Mouse (Mus musculus) liver, embryonic 11.5 days (tissue): ENCODE measurements around the gene Sart1. TPM values are rescaled to one million over a fixed set of nuclear protein-coding genes. Genes with fewer than 3 reads are reported as not detected.

Experiments used
- ATAC-seq: fragments of 200-750 bp; cut with Nextera tagmentation; replicated peaks from 2 replicates; pipeline ENCODE4 v1.8.0; 2017; ENCODE audit warnings: moderate number of reproducible peaks, mild to moderate bottlenecking, moderate TSS enrichment, moderate library complexity; ENCODE audit not compliant: low FRiP score
- DNase-seq: peaks from one replicate; pipeline ENCODE4 v3.0.0-alpha.2; 2017; ENCODE audit warnings: low spot score
- H3K27ac ChIP-seq: fragments of 300-500 bp; sonication (generic); 2 replicates; pipeline ENCODE4 v1.5.1; 2014; ENCODE audit warnings: mild to moderate bottlenecking, low read depth, low read length, control low read depth
- H3K27me3 ChIP-seq: fragments of 300-500 bp; sonication (generic); replicated peaks from 2 replicates; pipeline ENCODE4 v1.6.1; 2014; ENCODE audit warnings: low read length, mixed read lengths; ENCODE audit not compliant: control insufficient read depth, insufficient read depth
- H3K36me3 ChIP-seq: fragments of 300-500 bp; sonication (generic); 2 replicates; pipeline ENCODE4 v1.6.1; 2014; ENCODE audit warnings: mild to moderate bottlenecking, low read length, moderate library complexity, mixed read lengths; ENCODE audit not compliant: control insufficient read depth, insufficient read depth
- H3K4me1 ChIP-seq: fragments of 300-500 bp; sonication (generic); replicated peaks from 2 replicates; pipeline ENCODE4 v1.6.1; 2014; ENCODE audit warnings: low read length, mixed read lengths; ENCODE audit not compliant: control insufficient read depth, insufficient read depth
- H3K4me2 ChIP-seq: fragments of 300-500 bp; sonication (generic); 2 replicates; pipeline ENCODE4 v1.6.1; 2014; ENCODE audit warnings: mild to moderate bottlenecking, control low read depth, moderate library complexity
- H3K4me3 ChIP-seq: fragments of 300-500 bp; sonication (generic); 2 replicates; pipeline ENCODE4 v1.5.1; 2014; ENCODE audit warnings: low read depth, low read length, control low read depth
- H3K9ac ChIP-seq: fragments of 300-500 bp; sonication (generic); 2 replicates; pipeline ENCODE4 v1.6.1; 2014; ENCODE audit warnings: low read depth, low read length, control low read depth
- H3K9me3 ChIP-seq: fragments of 300-500 bp; sonication (generic); 2 replicates; pipeline ENCODE4 v1.6.1; 2016; ENCODE audit warnings: low read length, inconsistent platforms, mixed read lengths; ENCODE audit not compliant: control insufficient read depth
- WGBS: fragments of 180-500 bp; shearing (Covaris S2); extraction: QIAGEN DNeasy Blood & Tissue Kit; methylation state at CpG from one replicate; pipeline ENCODE4 v1.1.7; 2014; 5-methylcytosine and 5-hydroxymethylcytosine counted together
- polyA plus RNA-seq: library from polyadenylated mRNA; unstranded; fragments of >200 nt; fragmentation: Nextera tagmentation; extraction: Ambion mirVana; gene quantifications from 2 replicates; pipeline ENCODE4 v1.2.1, GENCODE M21; 2014

Sart1 gene
- 62.7 and 73.3 TPM in 2 replicates for polyA plus RNA-seq

GRCm38 (mm10) chr19:5388588-5389242 is at the start of gene Sart1:
Gene Sart1 (minus strand): TSS chr19:5388703.
- WGBS = under 1% methylated on average over 43 of the region's 43 CpGs
- H3K4me2 ChIP-seq = peak within 1 kb of the TSS; percentile 97
- H3K4me3 ChIP-seq = peak within 1 kb of the TSS; percentile 100
- H3K9me3 ChIP-seq = no peaks in the 10 kb centered on the region
- H3K27ac ChIP-seq = peak within 1 kb of the TSS; percentile 86
- DNase-seq (peak; percentile 90), ATAC-seq (peak; percentile 93)
- no peaks in the 10 kb centered on the region for H3K27me3 ChIP-seq
- peak within 1 kb of the TSS; percentile 98 for H3K9ac ChIP-seq
- H3K4me1 ChIP-seq = peaks cover 23% of the 10 kb centered on the region
- peaks cover 24% of the 10 kb centered on the region for H3K36me3 ChIP-seq

GRCm38 (mm10) chr19:5433951-5434350 is 45.4 kb upstream of the Sart1 start:
- H3K27me3 ChIP-seq = no peaks in the 10 kb centered on the region
- no peaks in the 10 kb centered on the region for H3K36me3 ChIP-seq
- peak overlapping the region; percentile 68 for H3K27ac ChIP-seq
- WGBS = 52% methylated on average over 7 of the region's 7 CpGs
- no peak overlapping the region for H3K4me3 ChIP-seq
- DNase-seq (no peak), ATAC-seq (no peak)
- peak overlapping the region; percentile 91 for H3K4me2 ChIP-seq
- H3K9me3 ChIP-seq = no peaks in the 10 kb centered on the region
- H3K4me1 ChIP-seq = peaks cover 13% of the 10 kb centered on the region
- peak overlapping the region; percentile 73 for H3K9ac ChIP-seq

- ATAC-seq (peak; percentile 69), DNase-seq (peak; percentile 68)
- Histone ChIP-seq H3K4me3 (peak overlapping the region; percentile 50), H3K9me3 (no peaks in the 10 kb centered on the region), H3K27ac (peak overlapping the region; percentile 68), H3K4me2 (peak overlapping the region; percentile 91), H3K4me1 (peaks cover 13% of the 10 kb centered on the region), H3K27me3 (no peaks in the 10 kb centered on the region), H3K9ac (peak overlapping the region; percentile 73), H3K36me3 (no peaks in the 10 kb centered on the region)
- 5% methylated on average over 16 of the region's 16 CpGs for WGBS
Measured at GRCm38 (mm10) chr19:5432992-5433852, 44.7 kb upstream of the Sart1 start.

GRCm38 (mm10) chr19:5431911-5432464 is 43.5 kb upstream of the Sart1 start:
- no peak overlapping the region for H3K27ac ChIP-seq
- no peak overlapping the region for H3K4me3 ChIP-seq
- no peaks in the 10 kb centered on the region for H3K27me3 ChIP-seq
- H3K4me1 ChIP-seq = peaks cover 13% of the 10 kb centered on the region
- H3K9me3 ChIP-seq = no peaks in the 10 kb centered on the region
- no peak overlapping the region for H3K9ac ChIP-seq
- DNase-seq (no peak), ATAC-seq (no peak)
- 78% methylated on average over 4 of the region's 4 CpGs for WGBS
- H3K4me2 ChIP-seq = no peak overlapping the region
- peaks cover under 1% of the 10 kb centered on the region; the same call in 1 of the 2 replicates for H3K36me3 ChIP-seq

GRCm38 (mm10) chr19:5430408-5430807 is 41.9 kb upstream of the Sart1 start:
- 91% methylated on average over 1 of the region's 1 CpGs for WGBS
- Histone ChIP-seq H3K4me3 (no peak overlapping the region), H3K36me3 (peaks cover 10% of the 10 kb centered on the region; the same call in 1 of the 2 replicates), H3K27ac (no peak overlapping the region), H3K9me3 (no peaks in the 10 kb centered on the region), H3K27me3 (no peaks in the 10 kb centered on the region), H3K4me2 (no peak overlapping the region), H3K4me1 (peaks cover 24% of the 10 kb centered on the region), H3K9ac (no peak overlapping the region)
- ATAC-seq = no peak
- DNase-seq = no peak

GRCm38 (mm10) chr19:5429806-5430205 is 41.3 kb upstream of the Sart1 start:
- ATAC-seq = no peak

GRCm38 (mm10) chr19:5429219-5429618 is 40.7 kb upstream of the Sart1 start:
- ATAC-seq (no peak), DNase-seq (no peak)
- Histone ChIP-seq H3K9me3 (no peaks in the 10 kb centered on the region), H3K36me3 (peaks cover 10% of the 10 kb centered on the region; the same call in 1 of the 2 replicates), H3K9ac (no peak overlapping the region), H3K4me2 (no peak overlapping the region), H3K4me3 (no peak overlapping the region), H3K4me1 (peaks cover 24% of the 10 kb centered on the region), H3K27ac (no peak overlapping the region), H3K27me3 (no peaks in the 10 kb centered on the region)
- 71% methylated on average over 4 of the region's 4 CpGs for WGBS

More at GRCm38 (mm10) chr19:5429806-5430205, 41.3 kb upstream of the Sart1 start:
- no peak for DNase-seq
- Histone ChIP-seq H3K4me1 (peaks cover 24% of the 10 kb centered on the region), H3K4me2 (no peak overlapping the region), H3K27ac (no peak overlapping the region), H3K9ac (no peak overlapping the region), H3K4me3 (no peak overlapping the region), H3K27me3 (no peaks in the 10 kb centered on the region), H3K9me3 (no peaks in the 10 kb centered on the region), H3K36me3 (peaks cover 10% of the 10 kb centered on the region; the same call in 1 of the 2 replicates)
- 67% methylated on average over 8 of the region's 8 CpGs for WGBS

- H3K27ac ChIP-seq = no peak overlapping the region
- DNase-seq (no peak), ATAC-seq (no peak)
- no peaks in the 10 kb centered on the region for H3K27me3 ChIP-seq
- H3K9me3 ChIP-seq = no peaks in the 10 kb centered on the region
- H3K4me3 ChIP-seq = no peak overlapping the region
- H3K9ac ChIP-seq = no peak overlapping the region
- H3K4me1 ChIP-seq = peaks cover 23% of the 10 kb centered on the region
- 83% methylated on average over 2 of the region's 2 CpGs for WGBS
- peaks cover 10% of the 10 kb centered on the region; the same call in 1 of the 2 replicates for H3K36me3 ChIP-seq
- no peak overlapping the region for H3K4me2 ChIP-seq
Measured at GRCm38 (mm10) chr19:5428083-5428482, 39.6 kb upstream of the Sart1 start.
